Mouse (Mus musculus): ENCODE measurements around the gene Lama4.

DNA sequence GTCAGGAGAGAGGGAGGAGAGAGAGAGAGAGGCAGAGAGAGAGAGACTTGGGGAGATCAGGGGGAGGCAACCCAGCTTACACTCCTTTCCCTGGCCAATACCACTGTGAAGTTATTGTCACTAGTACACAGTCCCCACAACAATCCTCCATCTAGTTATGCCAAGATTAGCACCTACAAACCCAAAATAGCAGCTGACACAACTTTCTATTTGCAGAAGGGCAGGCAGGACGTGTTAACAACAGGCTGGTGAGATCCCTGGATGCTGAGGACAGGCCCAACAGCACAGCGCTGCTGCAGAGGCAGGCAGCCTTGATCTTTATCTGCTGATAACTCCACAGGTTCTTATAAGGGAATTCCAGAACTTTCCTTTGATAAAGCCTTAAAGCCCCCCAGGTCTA is 3.4 kb upstream of the Lama4 start:
- no peak for TF ChIP-seq CTCF (conservative IDR thresholded peaks at IDR 0.05; ENCODE audit: low read length)
- no peak for TF ChIP-seq NANOG (IDR thresholded peaks at IDR 0.05; ENCODE audit: borderline replicate concordance, low read length)
- TF ChIP-seq POU5F1 (IDR thresholded peaks at IDR 0.05; ENCODE audit: borderline replicate concordance, low read length): no peak
